Mouse (Mus musculus) hindbrain, embryonic 11.5 days (tissue): ENCODE results near the gene Elmod3. TPM values are rescaled to one million over a fixed set of nuclear protein-coding genes. Genes with fewer than 3 reads are reported as not detected.

Experiments
- ATAC-seq: fragments of 200-750 bp; cut with Nextera tagmentation; 2 replicates; pipeline ENCODE4 v1.8.0; 2017; ENCODE audit warnings: mild to moderate bottlenecking, moderate TSS enrichment, moderate library complexity; ENCODE audit not compliant: low FRiP score
- DNase-seq: peaks from one replicate; pipeline ENCODE4 v3.0.0-alpha.2; 2015; ENCODE audit warnings: low spot score
- H3K27ac ChIP-seq: fragments of 300-500 bp; sonication (generic); 2 replicates; pipeline ENCODE4 v1.5.1; 2014; ENCODE audit warnings: mild to moderate bottlenecking, low read depth, low read length
- H3K27me3 ChIP-seq: fragments of 300-500 bp; sonication (generic); 2 replicates; pipeline ENCODE4 v1.6.1; 2014; ENCODE audit warnings: mild to moderate bottlenecking, low read length, moderate library complexity, mixed read lengths; ENCODE audit not compliant: control insufficient read depth, insufficient read depth
- H3K36me3 ChIP-seq: fragments of 300-500 bp; sonication (generic); 2 replicates; pipeline ENCODE4 v1.6.1; 2014; ENCODE audit warnings: mild to moderate bottlenecking, low read length, moderate library complexity, mixed read lengths; ENCODE audit not compliant: control insufficient read depth, insufficient read depth
- H3K4me1 ChIP-seq: fragments of 300-500 bp; sonication (generic); replicated peaks from 2 replicates; pipeline ENCODE4 v1.6.1; 2014; ENCODE audit warnings: low read length, mixed read lengths; ENCODE audit not compliant: control insufficient read depth, insufficient read depth
- H3K4me2 ChIP-seq: fragments of 300-500 bp; sonication (generic); replicated peaks from 2 replicates; pipeline ENCODE4 v1.6.1; 2014; ENCODE audit warnings: mild to moderate bottlenecking, low read depth, low read length
- H3K4me3 ChIP-seq: fragments of 300-500 bp; sonication (generic); 2 replicates; pipeline ENCODE4 v1.5.1; 2014; ENCODE audit warnings: low read depth, low read length
- H3K9ac ChIP-seq: fragments of 300-500 bp; sonication (generic); 2 replicates; pipeline ENCODE4 v1.6.1; 2014; ENCODE audit warnings: low read depth, low read length
- H3K9me3 ChIP-seq: fragments of 300-500 bp; sonication (generic); 2 replicates; pipeline ENCODE4 v1.6.1; 2016; ENCODE audit warnings: low read length; ENCODE audit not compliant: control insufficient read depth
- WGBS: fragments of 180-500 bp; shearing (Covaris S2); extraction: QIAGEN DNeasy Blood & Tissue Kit; methylation state at CpG from one replicate; pipeline ENCODE4 v1.1.7; 2014; 5-methylcytosine and 5-hydroxymethylcytosine counted together
- polyA plus RNA-seq: library from polyadenylated mRNA; unstranded; fragments of >200 nt; fragmentation: Nextera tagmentation; extraction: Ambion mirVana; gene quantifications from 2 replicates; pipeline ENCODE4 v1.2.1, GENCODE M21; 2014

The Elmod3 gene
- polyA plus RNA-seq, 1 experiment from 2014 or later: 17.7 TPM

- DNase-seq: peak; percentile 79
- Histone ChIP-seq H3K4me1 (no peaks in the 10 kb centered on the region), H3K9ac (peak overlapping the region; percentile 55), H3K9me3 (no peaks in the 10 kb centered on the region), H3K27ac (peak overlapping the region; percentile 40), H3K36me3 (no peaks in the 10 kb centered on the region), H3K4me2 (peak overlapping the region; percentile 57), H3K27me3 (no peaks in the 10 kb centered on the region), H3K4me3 (peak overlapping the region; percentile 31)
- 20% methylated on average over 27 of the region's 27 CpGs for WGBS
- peak; percentile 90 for ATAC-seq
These were observed 45.8 kb downstream of the Elmod3 start for GRCm38 (mm10) chr6:72552171-72553078.

GRCm38 (mm10) chr6:72550503-72551100 lies 47.6 kb downstream of the Elmod3 start:
- H3K9me3 ChIP-seq: no peaks in the 10 kb centered on the region
- no peak overlapping the region for H3K27ac ChIP-seq
- ATAC-seq: no peak
- H3K36me3 ChIP-seq: no peaks in the 10 kb centered on the region
- no peaks in the 10 kb centered on the region for H3K4me1 ChIP-seq
- no peak for DNase-seq
- no peak overlapping the region for H3K4me2 ChIP-seq
- no peak overlapping the region for H3K9ac ChIP-seq
- H3K4me3 ChIP-seq: no peak overlapping the region
- 87% methylated on average over 10 of the region's 10 CpGs for WGBS
- H3K27me3 ChIP-seq: no peaks in the 10 kb centered on the region

GRCm38 (mm10) chr6:72550025-72550424 lies 48.2 kb downstream of the Elmod3 start:
- Histone ChIP-seq H3K36me3 (no peaks in the 10 kb centered on the region), H3K9ac (no peak overlapping the region), H3K4me3 (no peak overlapping the region), H3K4me1 (no peaks in the 10 kb centered on the region), H3K9me3 (no peaks in the 10 kb centered on the region), H3K4me2 (no peak overlapping the region), H3K27ac (no peak overlapping the region), H3K27me3 (no peaks in the 10 kb centered on the region)
- ATAC-seq: no peak
- WGBS: 67% methylated on average over 6 of the region's 6 CpGs
- DNase-seq: no peak

- H3K4me1 ChIP-seq: no peaks in the 10 kb centered on the region
- ATAC-seq (no peak), DNase-seq (no peak)
- H3K27ac ChIP-seq: no peak overlapping the region
- H3K4me3 ChIP-seq: no peak overlapping the region
- H3K9ac ChIP-seq: no peak overlapping the region
- H3K9me3 ChIP-seq: no peaks in the 10 kb centered on the region
- H3K4me2 ChIP-seq: no peak overlapping the region
- no peaks in the 10 kb centered on the region for H3K36me3 ChIP-seq
- WGBS: 71% methylated on average over 9 of the region's 9 CpGs
- peaks cover 1% of the 10 kb centered on the region; the same call in 1 of the 2 replicates for H3K27me3 ChIP-seq
These were observed 49.1 kb downstream of the Elmod3 start for GRCm38 (mm10) chr6:72549041-72549580.

- Histone ChIP-seq H3K36me3 (no peaks in the 10 kb centered on the region), H3K9ac (no peak overlapping the region), H3K4me1 (no peaks in the 10 kb centered on the region), H3K9me3 (no peaks in the 10 kb centered on the region), H3K4me3 (no peak overlapping the region), H3K27ac (no peak overlapping the region), H3K27me3 (peaks cover 2% of the 10 kb centered on the region; the same call in 1 of the 2 replicates), H3K4me2 (no peak overlapping the region)
- WGBS: 93% methylated on average over 3 of the region's 3 CpGs
- DNase-seq (no peak), ATAC-seq (no peak)
These were observed 50.4 kb downstream of the Elmod3 start for GRCm38 (mm10) chr6:72547862-72548261.

GRCm38 (mm10) chr6:72547121-72547520 lies 51.1 kb downstream of the Elmod3 start:
- Histone ChIP-seq H3K4me3 (no peak overlapping the region), H3K4me1 (no peaks in the 10 kb centered on the region), H3K9me3 (no peaks in the 10 kb centered on the region), H3K4me2 (no peak overlapping the region), H3K27ac (no peak overlapping the region), H3K27me3 (peaks cover 2% of the 10 kb centered on the region; the same call in 1 of the 2 replicates), H3K36me3 (no peaks in the 10 kb centered on the region), H3K9ac (no peak overlapping the region)
- 87% methylated on average over 2 of the region's 2 CpGs for WGBS
- ATAC-seq: no peak
- no peak for DNase-seq

GRCm38 (mm10) chr6:72545377-72545776 lies 52.8 kb downstream of the Elmod3 start:
- Histone ChIP-seq H3K9ac (no peak overlapping the region), H3K27ac (no peak overlapping the region), H3K4me1 (no peaks in the 10 kb centered on the region), H3K9me3 (no peaks in the 10 kb centered on the region), H3K27me3 (peaks cover 2% of the 10 kb centered on the region; the same call in 1 of the 2 replicates), H3K36me3 (no peaks in the 10 kb centered on the region), H3K4me2 (no peak overlapping the region), H3K4me3 (no peak overlapping the region)
- no peak for ATAC-seq
- 57% methylated on average over 7 of the region's 7 CpGs for WGBS
- DNase-seq: no peak

- H3K4me3 ChIP-seq: no peak within 1 kb of the TSS
- H3K27ac ChIP-seq: no peak within 1 kb of the TSS
- peak within 1 kb of the TSS; percentile 17; the same call in 1 of the 2 replicates for H3K4me2 ChIP-seq
- 0 out of 2 replicates have a peak within 1 kb of the TSS, but pooled peaks have one; percentile 15 for H3K9ac ChIP-seq
- DNase-seq: no peak
- WGBS: 17% methylated on average over 23 of the region's 23 CpGs
- H3K9me3 ChIP-seq: no peaks in the 10 kb centered on the region
- no peaks in the 10 kb centered on the region for H3K36me3 ChIP-seq
- H3K4me1 ChIP-seq: no peaks in the 10 kb centered on the region
- peaks cover 2% of the 10 kb centered on the region; the same call in 1 of the 2 replicates for H3K27me3 ChIP-seq
- ATAC-seq: no peak
These were observed 53.8 kb downstream of the Elmod3 start, which contains the start of gene Capg for GRCm38 (mm10) chr6:72544283-72544987. Capg (plus strand) TSS chr6:72544391.
